Mouse (Mus musculus) myocyte (in vitro differentiated cells): ENCODE results near the gene Adam12. TPM values are rescaled to one million over a fixed set of nuclear protein-coding genes. Genes with fewer than 3 reads are reported as not detected.

Source experiments
- H3K27me3 ChIP-seq: one replicate; pipeline ENCODE4 v1.6.1; 2011; ENCODE audit not compliant: control insufficient read depth, insufficient read depth, insufficient read length
- H3K36me3 ChIP-seq: one replicate; pipeline ENCODE4 v1.6.1; 2011; ENCODE audit not compliant: control insufficient read depth, insufficient read depth
- H3K4me2 ChIP-seq: one replicate; pipeline ENCODE4 v1.6.1; 2011; ENCODE audit warnings: low read depth, control low read depth
- H3K4me3 ChIP-seq: one replicate; pipeline ENCODE4 v1.5.1; 2011; ENCODE audit warnings: mild to moderate bottlenecking, control low read depth, moderate library complexity
- H3K79me2 ChIP-seq: one replicate; pipeline ENCODE4 v1.6.1; 2011; ENCODE audit not compliant: control insufficient read depth, insufficient read depth
- H3ac ChIP-seq: one replicate; pipeline ENCODE4 v1.6.1; 2011; ENCODE audit not compliant: control insufficient read depth, insufficient read length
- CEBPB ChIP-seq: IDR thresholded peaks from 2 replicates; pipeline ENCODE4 v1.6.1; 2011; ENCODE audit warnings: mild to moderate bottlenecking, moderate library complexity; ENCODE audit not compliant: poor library complexity, insufficient read depth, severe bottlenecking
- E2F4 ChIP-seq: IDR thresholded peaks from one replicate; pipeline ENCODE4 v1.6.1; 2011; ENCODE audit warnings: mild to moderate bottlenecking, control low read depth, moderate library complexity; ENCODE audit not compliant: insufficient read depth
- MAX ChIP-seq: IDR thresholded peaks from one replicate; pipeline ENCODE4 v1.6.1; 2011; ENCODE audit warnings: low read depth, mild to moderate bottlenecking, control low read depth
- MYOD1 ChIP-seq, 3 experiments: IDR thresholded peaks; one replicate each; pipeline ENCODE4 v1.6.1; 2011; ENCODE audit warnings: control low read depth in 2 of 3, low read depth in 2 of 3, mild to moderate bottlenecking in 2 of 3, moderate library complexity in 1 of 3; ENCODE audit not compliant: insufficient read length in 2 of 3, control insufficient read depth in 1 of 3
- MYOG ChIP-seq, 3 experiments: IDR thresholded peaks; one replicate each; pipeline ENCODE4 v1.6.1; 2011; ENCODE audit warnings: control low read depth in 2 of 3, low read depth in 2 of 3, mild to moderate bottlenecking in 2 of 3; ENCODE audit not compliant: insufficient read length in 2 of 3, control insufficient read depth in 1 of 3, insufficient read depth in 1 of 3
- POLR2A ChIP-seq: IDR thresholded peaks from one replicate; pipeline ENCODE4 v1.6.1; 2011; ENCODE audit warnings: low read depth, mild to moderate bottlenecking, control low read depth, moderate library complexity; ENCODE audit not compliant: insufficient read length
- POLR2AphosphoS2 ChIP-seq: IDR thresholded peaks from one replicate; pipeline ENCODE4 v1.6.1; 2011; ENCODE audit warnings: low read depth, control low read depth; ENCODE audit not compliant: insufficient read length
- REST ChIP-seq: IDR thresholded peaks from one replicate; pipeline ENCODE4 v1.6.1; 2011; ENCODE audit warnings: mild to moderate bottlenecking, control low read depth, moderate library complexity; ENCODE audit not compliant: insufficient read depth, insufficient read length
- SRF ChIP-seq: IDR thresholded peaks from one replicate; pipeline ENCODE4 v1.6.1; 2011; ENCODE audit warnings: low read depth; ENCODE audit not compliant: control insufficient read depth, insufficient read length
- TCF12 ChIP-seq: IDR thresholded peaks from one replicate; pipeline ENCODE4 v1.6.1; 2011; ENCODE audit warnings: mild to moderate bottlenecking, control low read depth; ENCODE audit not compliant: poor library complexity, insufficient read depth, severe bottlenecking
- TCF3 ChIP-seq: IDR thresholded peaks from one replicate; pipeline ENCODE4 v1.6.1; 2011; ENCODE audit warnings: low read depth, control low read depth; ENCODE audit not compliant: insufficient read length
- USF1 ChIP-seq: IDR thresholded peaks from one replicate; pipeline ENCODE4 v1.6.1; 2011; ENCODE audit warnings: low read depth, mild to moderate bottlenecking, control low read depth, moderate library complexity
- polyA plus RNA-seq: library from polyadenylated mRNA; unstranded; fragments of >200 nt; fragmentation: generic; extraction: Trizol; gene quantifications from one replicate; pipeline ENCODE4 v1.2.1, GENCODE M21; 2012; ENCODE audit warnings: missing spikeins

Gene Adam12
- polyA plus RNA-seq, 1 experiment, result 7.2 TPM

DNA sequence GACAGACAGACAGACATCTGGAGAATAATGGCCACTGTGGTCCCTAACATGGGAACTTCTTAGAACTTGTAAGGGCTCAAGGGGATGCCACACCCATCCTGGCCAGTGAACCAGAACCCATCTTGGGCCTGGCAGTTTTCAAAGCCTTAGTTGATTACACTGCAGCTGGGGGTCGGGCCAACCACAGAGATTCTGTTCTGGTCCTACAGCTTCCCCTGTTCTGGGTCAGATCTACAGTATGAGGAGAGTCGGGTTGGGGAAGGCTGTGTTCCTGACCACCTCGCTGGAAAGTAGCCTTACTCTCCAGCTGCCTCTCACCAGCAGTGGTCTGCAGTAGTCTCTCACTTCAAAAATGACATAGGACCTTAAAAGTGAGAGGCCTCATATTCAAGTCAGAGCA is 5.7 kb downstream of the Adam12 start:
- no peak overlapping the region for H3K4me2 ChIP-seq
- no peaks in the 10 kb centered on the region for H3K36me3 ChIP-seq
- peak overlapping the region; percentile 37 for H3K4me3 ChIP-seq
- peaks cover 3% of the 10 kb centered on the region for H3K79me2 ChIP-seq
- TF ChIP-seq TCF3 (no peak), REST (no peak), SRF (no peak), CEBPB (no peak), TCF12 (no peak), POLR2AphosphoS2 (no peak), MYOD1 (IDR thresholded peaks at IDR 0.05; ENCODE audit: control insufficient read depth in 1 of 3, insufficient read length in 2 of 3, low read depth in 2 of 3) (no peak)
- no peaks in the 10 kb centered on the region for H3K27me3 ChIP-seq
- no peak overlapping the region for H3ac ChIP-seq

DNA sequence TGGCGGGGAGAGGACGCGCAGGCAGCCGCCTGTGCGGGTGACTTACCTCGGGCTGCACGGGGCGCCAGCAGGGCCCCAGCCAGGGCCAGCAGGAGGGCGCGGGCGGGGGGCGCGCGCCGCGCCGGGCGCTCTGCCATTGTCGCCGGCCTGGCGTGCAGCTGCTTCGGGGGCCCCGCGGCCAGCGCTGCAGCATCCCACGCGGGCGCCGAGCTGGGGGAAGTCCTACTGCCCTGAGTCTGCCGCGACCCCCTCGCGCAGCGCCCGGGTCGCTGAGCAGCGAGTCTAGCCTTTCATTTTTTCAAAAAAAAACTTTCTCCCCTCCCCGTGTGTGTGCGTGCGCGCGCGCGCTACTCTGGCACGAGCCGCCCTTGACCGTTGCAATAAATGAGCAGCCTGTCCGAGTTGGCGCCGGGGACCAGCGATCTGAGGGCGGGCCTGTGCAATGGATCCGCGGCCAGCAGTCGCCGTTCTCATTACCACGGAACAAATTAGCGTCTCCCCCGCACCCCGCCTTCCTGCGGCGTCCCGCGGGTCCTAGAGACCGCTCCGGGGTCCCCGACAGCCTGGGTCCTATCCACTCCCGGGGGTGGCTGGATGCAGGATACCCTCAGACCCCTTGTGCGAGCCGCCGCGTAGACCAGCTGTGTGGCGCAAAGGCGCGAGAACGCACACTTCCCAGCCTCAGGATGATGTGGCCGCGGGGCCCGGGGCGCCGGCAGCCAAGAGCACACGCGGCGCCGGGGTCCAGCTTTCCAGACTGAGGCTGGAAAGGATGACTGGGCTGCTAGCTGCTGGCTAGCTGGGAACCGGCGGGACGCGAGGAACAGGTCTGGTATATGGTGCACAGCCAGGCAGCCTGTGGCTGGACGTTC is 7.0 kb downstream of the Adam12 start:
- Histone ChIP-seq H3K36me3 (no peaks in the 10 kb centered on the region), H3K4me2 (peak overlapping the region; percentile 99), H3K4me3 (peak overlapping the region; percentile 37), H3ac (peak overlapping the region; percentile 55), H3K79me2 (peaks cover 3% of the 10 kb centered on the region), H3K27me3 (no peaks in the 10 kb centered on the region)
- TF ChIP-seq MAX (no peak), USF1 (no peak), E2F4 (no peak), CEBPB (no peak), POLR2AphosphoS2 (no peak), POLR2A (peak; percentile 31), TCF3 (no peak), MYOD1 (IDR thresholded peaks at IDR 0.05; ENCODE audit: control insufficient read depth in 1 of 3, insufficient read length in 2 of 3, low read depth in 2 of 3) (peak in 1 of 3 experiments; percentile 68), REST (no peak), TCF12 (no peak), SRF (no peak), MYOG (IDR thresholded peaks at IDR 0.05; ENCODE audit: control insufficient read depth in 1 of 3, insufficient read depth in 1 of 3, insufficient read length in 2 of 3, low read depth in 2 of 3) (peak in 2 of 3 experiments; percentile 28 to 57)

DNA sequence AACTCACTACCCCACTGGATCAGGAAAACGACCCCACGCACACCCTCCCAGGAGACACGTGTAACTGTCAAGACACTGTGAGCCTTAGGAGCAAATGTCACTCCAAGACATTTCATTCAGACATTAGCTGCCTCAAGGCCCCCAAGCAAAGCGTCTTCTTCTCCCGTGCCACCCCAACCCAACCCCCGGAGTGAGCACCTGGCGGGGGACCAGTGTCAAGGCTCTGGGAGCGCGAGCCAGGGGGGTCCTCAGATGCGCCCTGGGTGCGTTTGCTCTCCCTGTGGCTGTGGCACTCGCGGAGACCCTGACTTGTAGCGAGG is 7.6 kb downstream of the Adam12 start:
- peak in 1 of 3 experiments; percentile 0 for TF ChIP-seq MYOD1 (IDR thresholded peaks at IDR 0.05; ENCODE audit: control insufficient read depth in 1 of 3, insufficient read length in 2 of 3, low read depth in 2 of 3)
- TF ChIP-seq POLR2A, result no peak
- TF ChIP-seq POLR2AphosphoS2, result no peak
- TF ChIP-seq E2F4, result no peak
- no peaks in the 10 kb centered on the region for H3K27me3 ChIP-seq

DNA sequence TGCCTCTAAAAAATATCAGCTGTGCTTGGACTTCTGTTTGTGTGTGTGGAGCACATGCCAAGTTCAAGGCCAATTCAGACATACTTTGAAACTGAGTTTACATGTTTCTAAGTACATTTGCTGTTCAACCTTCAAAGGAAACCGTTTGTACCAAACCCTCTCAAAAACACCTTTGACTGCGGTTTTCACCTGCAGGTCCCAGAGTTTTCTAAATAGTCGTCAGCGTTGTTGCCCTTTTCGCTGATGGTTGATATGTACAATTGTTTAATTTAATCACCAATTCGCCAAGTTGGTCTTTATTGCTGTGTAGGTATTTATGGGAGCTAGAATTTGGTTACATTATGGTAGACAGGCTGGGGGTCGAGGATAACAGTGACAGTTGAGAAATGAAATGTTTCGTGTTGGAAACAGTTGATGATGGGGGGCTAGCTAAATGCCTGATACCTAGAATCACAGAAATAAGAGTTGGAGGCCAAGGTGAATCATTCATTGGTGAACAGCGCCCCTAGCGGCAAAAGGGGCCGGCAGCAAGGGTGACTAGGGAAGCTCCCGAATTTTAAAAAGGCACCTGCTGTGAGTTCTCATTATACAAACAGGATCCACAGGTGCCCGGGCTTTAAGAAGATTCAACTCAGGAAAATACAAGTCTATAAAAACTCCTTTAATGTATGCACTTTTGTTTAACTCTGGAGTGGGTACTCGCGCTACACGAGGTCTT is 8.3 kb downstream of the Adam12 start:
- Histone ChIP-seq H3K36me3 (no peaks in the 10 kb centered on the region), H3K4me2 (peak overlapping the region; percentile 99), H3K4me3 (peak overlapping the region; percentile 37), H3ac (peak overlapping the region; percentile 55), H3K79me2 (peaks cover 3% of the 10 kb centered on the region), H3K27me3 (no peaks in the 10 kb centered on the region)
- TF ChIP-seq TCF3, result no peak
- TF ChIP-seq POLR2A, result no peak
- no peak for TF ChIP-seq USF1
- TF ChIP-seq MYOG (IDR thresholded peaks at IDR 0.05; ENCODE audit: control insufficient read depth in 1 of 3, insufficient read depth in 1 of 3, insufficient read length in 2 of 3, low read depth in 2 of 3), result no peak
- no peak for TF ChIP-seq MAX
- TF ChIP-seq CEBPB, result no peak

More for the DNA sequence above, 7.6 kb downstream of the Adam12 start:
- Histone ChIP-seq H3ac (peak overlapping the region; percentile 55), H3K79me2 (peaks cover 3% of the 10 kb centered on the region), H3K4me2 (peak overlapping the region; percentile 99), H3K4me3 (peak overlapping the region; percentile 37), H3K36me3 (no peaks in the 10 kb centered on the region)

DNA sequence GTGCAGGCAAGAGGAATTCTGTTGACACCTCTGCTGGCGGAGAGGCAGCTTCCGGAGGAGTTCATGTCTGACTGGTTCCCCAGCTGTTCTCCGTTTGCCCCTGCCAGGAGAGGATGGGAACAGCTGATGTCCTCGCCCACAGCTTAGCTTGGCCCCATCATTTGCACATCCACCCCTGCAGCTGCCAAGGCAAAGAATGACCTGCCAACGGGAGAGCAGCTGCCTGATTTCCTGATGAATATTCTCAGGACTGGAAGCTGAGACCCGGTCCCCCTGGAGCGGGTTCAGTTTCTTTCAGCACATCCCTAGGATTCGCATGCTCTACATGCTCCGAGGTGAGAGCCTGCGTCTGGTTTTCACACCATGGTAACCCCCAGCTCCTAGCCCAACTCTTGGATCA is 24.0 kb downstream of the Adam12 start:
- no peaks in the 10 kb centered on the region for H3K36me3 ChIP-seq

More for the DNA sequence above, 24.0 kb downstream of the Adam12 start:
- Histone ChIP-seq H3K4me2 (peak overlapping the region; percentile 50), H3K27me3 (no peaks in the 10 kb centered on the region), H3K79me2 (no peaks in the 10 kb centered on the region), H3K4me3 (no peak overlapping the region), H3ac (no peak overlapping the region)
- TF ChIP-seq MYOG (IDR thresholded peaks at IDR 0.05; ENCODE audit: control insufficient read depth in 1 of 3, insufficient read depth in 1 of 3, insufficient read length in 2 of 3, low read depth in 2 of 3), result peak; percentile 99 to 100 (median 99)
- TF ChIP-seq TCF3, result peak; percentile 98
- TF ChIP-seq TCF12, result peak; percentile 98
- no peak for TF ChIP-seq SRF
- TF ChIP-seq POLR2A, result no peak
- TF ChIP-seq MYOD1 (IDR thresholded peaks at IDR 0.05; ENCODE audit: control insufficient read depth in 1 of 3, insufficient read length in 2 of 3, low read depth in 2 of 3), result peak; percentile 90 to 100 (median 99)
